Mouse (Mus musculus) liver, embryonic 11.5 days (tissue): ENCODE measurements around the gene Stmnd1. TPM values are rescaled to one million over a fixed set of nuclear protein-coding genes. Genes with fewer than 3 reads are reported as not detected.
"Not testable (repeated sequence)": the region's sequence is repeated elsewhere in the genome, so short reads cannot be mapped to it uniquely, and the experiment has no call there.

Experiments used
- ATAC-seq: fragments of 200-750 bp; cut with Nextera tagmentation; replicated peaks from 2 replicates; pipeline ENCODE4 v1.8.0; 2017; ENCODE audit warnings: moderate number of reproducible peaks, mild to moderate bottlenecking, moderate TSS enrichment, moderate library complexity; ENCODE audit not compliant: low FRiP score
- DNase-seq: peaks from one replicate; pipeline ENCODE4 v3.0.0-alpha.2; 2017; ENCODE audit warnings: low spot score
- H3K27ac ChIP-seq: fragments of 300-500 bp; sonication (generic); 2 replicates; pipeline ENCODE4 v1.5.1; 2014; ENCODE audit warnings: mild to moderate bottlenecking, low read depth, low read length, control low read depth
- H3K27me3 ChIP-seq: fragments of 300-500 bp; sonication (generic); replicated peaks from 2 replicates; pipeline ENCODE4 v1.6.1; 2014; ENCODE audit warnings: low read length, mixed read lengths; ENCODE audit not compliant: control insufficient read depth, insufficient read depth
- H3K36me3 ChIP-seq: fragments of 300-500 bp; sonication (generic); 2 replicates; pipeline ENCODE4 v1.6.1; 2014; ENCODE audit warnings: mild to moderate bottlenecking, low read length, moderate library complexity, mixed read lengths; ENCODE audit not compliant: control insufficient read depth, insufficient read depth
- H3K4me1 ChIP-seq: fragments of 300-500 bp; sonication (generic); replicated peaks from 2 replicates; pipeline ENCODE4 v1.6.1; 2014; ENCODE audit warnings: low read length, mixed read lengths; ENCODE audit not compliant: control insufficient read depth, insufficient read depth
- H3K4me2 ChIP-seq: fragments of 300-500 bp; sonication (generic); 2 replicates; pipeline ENCODE4 v1.6.1; 2014; ENCODE audit warnings: mild to moderate bottlenecking, control low read depth, moderate library complexity
- H3K4me3 ChIP-seq: fragments of 300-500 bp; sonication (generic); 2 replicates; pipeline ENCODE4 v1.5.1; 2014; ENCODE audit warnings: low read depth, low read length, control low read depth
- H3K9ac ChIP-seq: fragments of 300-500 bp; sonication (generic); 2 replicates; pipeline ENCODE4 v1.6.1; 2014; ENCODE audit warnings: low read depth, low read length, control low read depth
- H3K9me3 ChIP-seq: fragments of 300-500 bp; sonication (generic); 2 replicates; pipeline ENCODE4 v1.6.1; 2016; ENCODE audit warnings: low read length, inconsistent platforms, mixed read lengths; ENCODE audit not compliant: control insufficient read depth
- WGBS: fragments of 180-500 bp; shearing (Covaris S2); extraction: QIAGEN DNeasy Blood & Tissue Kit; methylation state at CpG from one replicate; pipeline ENCODE4 v1.1.7; 2014; 5-methylcytosine and 5-hydroxymethylcytosine counted together
- polyA plus RNA-seq: library from polyadenylated mRNA; unstranded; fragments of >200 nt; fragmentation: Nextera tagmentation; extraction: Ambion mirVana; gene quantifications from 2 replicates; pipeline ENCODE4 v1.2.1, GENCODE M21; 2014

The Stmnd1 gene
- polyA plus RNA-seq, 1 experiment from 2014 or later, result not detected

DNA sequence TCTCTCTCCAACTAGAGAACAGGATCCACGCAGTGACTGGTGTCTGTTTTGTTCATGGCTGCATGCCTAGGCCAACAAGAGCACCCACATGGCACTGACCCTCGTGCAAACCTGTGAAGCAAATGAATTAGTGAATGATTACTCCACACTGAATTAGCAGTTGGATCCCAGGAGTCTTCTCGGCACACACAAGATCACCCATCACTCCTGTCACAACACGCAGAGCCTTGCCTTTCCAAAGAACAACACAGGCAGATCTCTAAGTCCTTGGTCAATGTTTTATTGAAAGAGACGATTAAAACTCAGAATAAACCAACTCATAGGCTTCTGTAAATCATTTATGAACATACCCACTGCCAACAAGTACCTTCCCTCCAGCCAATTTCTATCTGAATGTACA, 39.7 kb downstream of the Stmnd1 start:
- 75% methylated on average over 5 of the region's 5 CpGs for WGBS
- DNase-seq, result no peak

DNA sequence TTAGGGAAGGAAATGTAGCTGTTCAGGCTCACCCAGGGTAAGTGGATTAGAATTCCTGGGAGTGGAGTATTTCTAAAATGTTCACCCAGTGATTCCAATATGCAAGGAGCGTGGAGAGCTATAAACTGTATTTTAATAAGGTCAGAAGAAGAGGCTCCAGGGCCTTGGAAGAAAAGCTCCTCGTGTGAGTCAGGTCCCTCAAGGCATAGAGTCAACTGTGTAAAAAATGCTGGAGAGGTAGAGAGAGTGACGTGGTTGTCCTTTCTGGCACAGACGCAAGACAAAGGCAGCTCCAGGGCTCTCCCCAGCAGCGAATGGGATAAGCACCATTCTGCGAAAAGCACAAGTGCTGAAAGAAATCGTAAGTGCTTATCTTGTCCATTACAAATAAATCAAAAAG, 41.6 kb downstream of the Stmnd1 start:
- H3K27me3 ChIP-seq, result no peaks in the 10 kb centered on the region
- H3K4me3 ChIP-seq, result no peak overlapping the region
- ATAC-seq (no peak), DNase-seq (no peak)
- H3K4me2 ChIP-seq, result no peak overlapping the region
- H3K27ac ChIP-seq, result no peak overlapping the region
- 85% methylated on average over 7 of the region's 7 CpGs for WGBS
- no peaks in the 10 kb centered on the region for H3K4me1 ChIP-seq
- no peaks in the 10 kb centered on the region for H3K36me3 ChIP-seq
- H3K9me3 ChIP-seq, result no peaks in the 10 kb centered on the region
- H3K9ac ChIP-seq, result no peak overlapping the region

More for the DNA sequence above, 39.7 kb downstream of the Stmnd1 start:
- H3K4me1 ChIP-seq, result no peaks in the 10 kb centered on the region
- no peak overlapping the region for H3K4me3 ChIP-seq
- no peak overlapping the region for H3K27ac ChIP-seq
- no peaks in the 10 kb centered on the region for H3K36me3 ChIP-seq
- H3K4me2 ChIP-seq, result no peak overlapping the region
- H3K27me3 ChIP-seq, result no peaks in the 10 kb centered on the region
- ATAC-seq, result no peak
- no peak overlapping the region for H3K9ac ChIP-seq
- H3K9me3 ChIP-seq, result no peaks in the 10 kb centered on the region

DNA sequence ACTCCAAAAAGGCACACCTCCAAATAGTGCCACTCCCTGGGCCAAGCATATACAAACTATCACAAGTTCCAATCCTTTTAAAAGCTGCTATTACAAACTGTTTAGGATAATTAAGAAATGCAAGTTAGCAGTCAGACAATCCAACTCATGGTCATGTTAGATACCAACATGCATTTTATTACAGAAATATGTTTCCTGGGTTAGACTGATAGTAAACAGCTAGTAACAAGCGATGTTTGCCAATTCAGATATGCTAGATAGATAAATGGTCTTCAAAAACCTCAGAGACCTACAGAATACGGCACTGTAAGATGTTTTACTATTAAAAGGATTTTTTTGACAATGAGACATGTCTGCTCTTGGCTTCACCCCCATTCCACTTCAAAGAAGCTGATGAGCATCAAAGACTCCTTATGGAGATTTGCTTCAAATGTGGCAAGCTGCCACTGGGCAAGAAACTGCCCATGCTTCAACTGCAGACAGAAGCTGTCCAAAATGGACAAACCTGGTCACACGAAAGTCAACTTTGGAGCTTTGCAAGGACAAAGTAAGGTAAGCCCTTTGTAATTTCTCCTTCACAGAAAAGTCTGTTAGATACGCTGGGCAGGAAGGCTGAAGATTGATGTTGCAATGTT, 52.9 kb downstream of the Stmnd1 start:
- Histone ChIP-seq H3K4me1 (no peaks in the 10 kb centered on the region), H3K9ac (no peak overlapping the region), H3K9me3 (no peaks in the 10 kb centered on the region), H3K27ac (no peak overlapping the region), H3K27me3 (no peaks in the 10 kb centered on the region), H3K4me3 (no peak overlapping the region), H3K4me2 (no peak overlapping the region), H3K36me3 (no peaks in the 10 kb centered on the region)
- ATAC-seq (no peak), DNase-seq (no peak)
- 76% methylated on average over 4 of the region's 4 CpGs for WGBS

DNA sequence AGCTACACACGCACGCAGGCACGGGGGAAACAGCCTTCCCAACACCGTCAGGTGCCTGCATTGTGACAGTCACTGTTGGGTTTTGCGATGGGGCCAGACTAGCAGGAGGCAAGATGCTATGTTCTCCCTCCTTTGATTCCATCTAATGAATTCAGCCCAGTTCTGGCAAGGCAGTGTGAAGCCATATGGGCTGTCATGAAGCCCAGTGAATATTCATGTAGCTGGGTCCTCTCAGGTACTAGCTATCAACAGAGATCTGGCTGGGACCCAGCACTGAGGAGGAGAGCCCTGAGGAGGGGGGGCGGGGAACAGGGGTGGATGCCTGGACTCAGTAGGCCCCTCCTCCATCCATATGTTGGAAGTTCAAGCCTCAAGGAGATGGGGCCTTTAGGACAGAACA, 61.5 kb downstream of the Stmnd1 start:
- ATAC-seq, result no peak
- Histone ChIP-seq H3K36me3 (no peaks in the 10 kb centered on the region), H3K4me2 (no peak overlapping the region), H3K9ac (no peak overlapping the region), H3K9me3 (peaks cover 2% of the 10 kb centered on the region; the same call in 1 of the 2 replicates), H3K4me3 (no peak overlapping the region), H3K4me1 (no peaks in the 10 kb centered on the region), H3K27ac (no peak overlapping the region), H3K27me3 (no peaks in the 10 kb centered on the region)
- WGBS, result 80% methylated on average over 6 of the region's 6 CpGs
- no peak for DNase-seq

DNA sequence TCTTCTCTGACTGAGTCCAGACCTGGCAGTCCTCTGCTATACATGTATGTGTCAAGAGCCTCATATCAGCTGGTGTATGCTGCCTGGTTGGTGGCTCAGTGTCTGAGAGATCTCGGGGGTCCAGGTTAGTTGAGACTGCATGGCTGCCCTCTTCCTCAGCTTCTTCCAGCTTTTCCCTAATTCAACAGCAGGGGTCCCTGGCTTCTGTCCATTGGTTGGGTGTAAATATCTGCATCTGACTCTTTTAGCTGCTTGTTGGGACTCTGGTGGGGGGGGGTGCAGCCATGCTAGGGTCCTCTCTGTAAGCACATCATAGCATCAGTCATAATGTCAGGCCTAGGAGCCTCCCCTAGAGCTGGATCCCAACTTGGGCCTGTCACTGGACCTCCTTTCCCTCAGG, 62.8 kb downstream of the Stmnd1 start:
- not testable (repeated sequence) for H3K4me3 ChIP-seq, H3K4me1 ChIP-seq, H3K27me3 ChIP-seq, H3K27ac ChIP-seq, H3K9ac ChIP-seq, DNase-seq, ATAC-seq, H3K36me3 ChIP-seq, H3K4me2 ChIP-seq, H3K9me3 ChIP-seq
- 67% methylated on average over 1 of the region's 1 CpGs for WGBS

DNA sequence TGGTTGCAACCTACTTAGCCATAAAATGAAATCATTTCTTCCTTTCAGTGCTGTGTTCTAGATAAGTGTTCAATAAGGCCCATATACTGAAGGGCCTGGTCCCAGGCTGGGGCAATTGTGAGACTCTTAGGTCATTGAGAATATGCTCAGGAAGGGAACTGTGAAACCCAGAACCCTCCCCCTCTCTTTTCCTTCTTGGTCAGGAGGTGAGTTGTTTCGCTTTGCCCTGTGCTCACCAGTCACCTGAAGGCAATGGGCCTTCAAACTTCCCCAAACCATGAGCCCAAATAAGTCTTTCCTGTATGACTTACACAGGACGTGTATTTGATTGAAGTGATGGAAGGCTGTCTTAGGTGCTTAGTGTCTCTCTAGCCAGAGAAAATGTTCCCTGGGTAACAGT, 64.3 kb downstream of the Stmnd1 start:
- Histone ChIP-seq H3K27ac (no peak overlapping the region), H3K4me1 (no peaks in the 10 kb centered on the region), H3K4me3 (no peak overlapping the region), H3K9me3 (no peaks in the 10 kb centered on the region), H3K9ac (no peak overlapping the region), H3K36me3 (no peaks in the 10 kb centered on the region), H3K27me3 (no peaks in the 10 kb centered on the region), H3K4me2 (no peak overlapping the region)
- WGBS, result 61% methylated on average over 2 of the region's 2 CpGs
- no peak for ATAC-seq
- DNase-seq, result no peak

DNA sequence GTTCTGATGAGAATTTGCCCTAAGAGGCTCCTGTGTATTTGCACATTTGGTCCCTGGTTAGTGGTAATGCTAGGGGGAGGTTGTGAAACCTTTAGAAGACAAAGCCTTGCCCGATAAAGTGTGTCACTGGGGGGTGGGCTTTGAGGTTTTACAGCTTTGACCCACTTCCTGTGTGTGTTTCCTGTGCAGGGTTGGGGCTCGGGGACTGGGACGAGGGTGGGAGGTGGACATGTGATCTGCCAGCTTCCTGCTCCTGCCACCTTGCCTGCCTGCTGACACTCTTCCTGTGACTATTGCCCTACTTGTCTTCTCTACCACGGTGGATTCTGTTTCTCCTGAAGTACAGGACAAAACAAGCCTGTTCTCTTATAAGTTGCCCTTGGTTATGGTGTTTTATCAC, 66.4 kb downstream of the Stmnd1 start:
- Histone ChIP-seq H3K36me3 (no peaks in the 10 kb centered on the region), H3K4me2 (no peak overlapping the region), H3K9ac (no peak overlapping the region), H3K27ac (no peak overlapping the region), H3K27me3 (no peaks in the 10 kb centered on the region), H3K9me3 (no peaks in the 10 kb centered on the region), H3K4me1 (no peaks in the 10 kb centered on the region), H3K4me3 (no peak overlapping the region)
- ATAC-seq (no peak), DNase-seq (no peak)
- 16% methylated on average over 4 of the region's 4 CpGs for WGBS

DNA sequence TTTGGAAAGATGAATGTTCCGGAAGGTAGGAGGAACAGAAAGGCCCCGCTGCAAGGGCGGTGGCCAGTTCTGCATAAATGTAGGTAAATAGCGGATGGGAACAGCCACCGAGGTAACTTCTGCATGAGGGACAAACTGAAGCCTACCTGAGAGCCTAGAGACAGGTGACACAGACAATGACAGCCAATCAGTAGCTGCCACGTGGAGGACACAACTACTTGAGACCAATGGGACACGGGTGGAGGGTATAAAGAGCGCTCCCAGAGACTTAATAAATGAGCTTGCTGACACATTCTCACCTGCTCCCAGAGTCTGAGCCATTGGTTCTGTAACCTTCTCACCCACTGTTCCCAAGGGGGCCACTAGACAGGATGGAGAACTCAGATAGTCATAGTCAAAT, 67.1 kb downstream of the Stmnd1 start:
- no peaks in the 10 kb centered on the region for H3K9me3 ChIP-seq
- no peaks in the 10 kb centered on the region for H3K4me1 ChIP-seq
- no peak overlapping the region for H3K9ac ChIP-seq
- H3K36me3 ChIP-seq, result no peaks in the 10 kb centered on the region
- no peak overlapping the region for H3K4me2 ChIP-seq
- DNase-seq (no peak), ATAC-seq (no peak)
- H3K4me3 ChIP-seq, result no peak overlapping the region
- no peaks in the 10 kb centered on the region for H3K27me3 ChIP-seq
- 84% methylated on average over 8 of the region's 8 CpGs for WGBS
- H3K27ac ChIP-seq, result no peak overlapping the region

DNA sequence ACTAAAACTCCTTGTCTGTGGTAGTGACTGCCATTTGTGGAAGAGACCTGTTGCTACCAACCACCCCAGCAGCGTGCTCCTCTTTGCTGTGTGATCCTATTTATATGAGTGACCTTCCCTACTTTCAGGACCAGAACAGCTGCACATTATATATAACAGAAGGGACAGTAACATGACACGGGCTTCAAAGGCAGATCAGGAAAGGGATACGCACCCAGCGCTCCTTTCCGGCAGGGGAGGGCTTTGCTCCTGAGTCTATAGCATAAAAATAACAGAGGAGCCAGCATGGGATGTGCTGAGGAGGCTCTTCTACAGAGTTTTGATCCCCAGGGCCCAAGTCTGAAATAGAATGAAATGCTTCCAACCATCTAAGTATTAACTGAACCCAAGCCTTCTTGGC, 67.9 kb downstream of the Stmnd1 start:
- H3K36me3 ChIP-seq, result no peaks in the 10 kb centered on the region
- H3K27ac ChIP-seq, result no peak overlapping the region
- DNase-seq, result no peak

More for the DNA sequence above, 67.9 kb downstream of the Stmnd1 start:
- H3K4me3 ChIP-seq, result no peak overlapping the region
- no peaks in the 10 kb centered on the region for H3K27me3 ChIP-seq
- H3K9me3 ChIP-seq, result no peaks in the 10 kb centered on the region
- no peaks in the 10 kb centered on the region for H3K4me1 ChIP-seq
- H3K9ac ChIP-seq, result no peak overlapping the region
- H3K4me2 ChIP-seq, result no peak overlapping the region
- no peak for ATAC-seq
- 83% methylated on average over 5 of the region's 5 CpGs for WGBS
